Mouse (Mus musculus): ENCODE data around the gene BC024978.

DNA sequence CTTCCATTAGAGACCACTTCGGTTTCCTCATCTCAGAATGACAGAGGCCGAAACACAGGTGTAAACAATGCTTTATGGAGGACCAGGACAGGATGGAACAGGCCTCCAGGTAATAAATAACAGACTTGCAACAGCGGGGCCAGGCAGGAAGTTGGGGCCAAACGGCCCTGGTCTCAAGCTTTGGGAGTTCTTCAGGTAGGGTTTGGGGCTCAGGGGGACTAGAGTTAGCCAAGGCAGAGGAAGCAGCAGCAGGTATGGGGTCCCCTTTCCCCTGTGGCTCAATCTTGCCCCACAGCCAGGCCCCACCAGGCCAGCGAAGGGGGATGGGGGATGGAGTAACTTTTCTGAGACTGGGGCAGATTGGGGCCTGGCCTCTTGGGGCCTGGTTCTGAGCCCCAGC is 27.2 kb upstream of the BC024978 start:
- TF ChIP-seq CTCF (IDR thresholded peaks at IDR 0.05) (no peak), POLR2A (IDR thresholded peaks at IDR 0.05; ENCODE audit: insufficient read depth, low read depth, low read length) (no peak)
